Mouse (Mus musculus) lung, adult 2 months (tissue): ENCODE results near the gene Mfsd11. TPM values are rescaled to one million over a fixed set of nuclear protein-coding genes. Genes with fewer than 3 reads are reported as not detected.

ENCODE experiments used
- DNase-seq: peaks from one replicate; pipeline ENCODE4 v3.0.0; 2022
- H3K4me1 ChIP-seq: fragments of 200-500 bp; 2 replicates; pipeline ENCODE4 v1.6.1; 2011; ENCODE audit warnings: low read length; ENCODE audit not compliant: control insufficient read depth, insufficient read depth
- H3K4me3 ChIP-seq: fragments of 200-500 bp; replicated peaks from 2 replicates; pipeline ENCODE3; 2011; ENCODE audit warnings: low read depth, mild to moderate bottlenecking, control low read depth, low read length; ENCODE audit errors: extremely low read depth
- CTCF ChIP-seq: fragments of 200-500 bp; IDR thresholded peaks from 2 replicates; pipeline ENCODE4 v1.5.1; 2011; ENCODE audit warnings: mild to moderate bottlenecking, low read length, control low read depth; ENCODE audit not compliant: insufficient read depth
- POLR2A ChIP-seq: fragments of 200-500 bp; IDR thresholded peaks from 2 replicates; pipeline ENCODE4 v1.6.1; 2011; ENCODE audit warnings: low read depth, mild to moderate bottlenecking, control low read depth, low read length, borderline replicate concordance; ENCODE audit errors: extremely low read depth
- WGBS: fragments of 180-500 bp; shearing (Covaris S2); methylation state at CpG from one replicate; pipeline ENCODE4 v1.1.7; 2018; 5-methylcytosine and 5-hydroxymethylcytosine counted together
- polyA plus RNA-seq: library from polyadenylated mRNA; depleted of rRNA; stranded (reverse); fragments of >200 nt; gene quantifications from 2 replicates; pipeline ENCODE4 v1.2.3, GENCODE M21; 2012; rRNA removed

The Mfsd11 gene
- 22.3 and 22.5 TPM in 2 replicates for polyA plus RNA-seq

GRCm38 (mm10) chr11:116852291-116852890 lies at the start of gene Mfsd11:
TSS of gene Mfsd11 (plus strand) at chr11:116852440.
- DNase-seq = peak; percentile 82
- H3K4me3 ChIP-seq = peak within 1 kb of the TSS; percentile 86
- TF ChIP-seq POLR2A (0 out of 2 replicates have a peak, but pooled peaks have one; percentile 30), CTCF (no peak)
- peaks cover 7% of the 10 kb centered on the region for H3K4me1 ChIP-seq
- under 1% methylated on average over 91 of the region's 91 CpGs for WGBS

- DNase-seq = no peak
- Histone ChIP-seq H3K4me1 (no peaks in the 10 kb centered on the region), H3K4me3 (no peak overlapping the region)
- TF ChIP-seq CTCF = no peak
- no peak for TF ChIP-seq POLR2A
- 78% methylated on average over 5 of the region's 5 CpGs for WGBS
These were observed 49.5 kb upstream of the Mfsd11 start for GRCm38 (mm10) chr11:116802709-116803108.

- Histone ChIP-seq H3K4me1 (peaks cover 2% of the 10 kb centered on the region), H3K4me3 (no peak overlapping the region)
- WGBS = 57% methylated on average over 15 of the region's 15 CpGs
- no peak for TF ChIP-seq CTCF
- TF ChIP-seq POLR2A = no peak
- no peak for DNase-seq
These were observed 45.8 kb upstream of the Mfsd11 start for GRCm38 (mm10) chr11:116806136-116807071.

GRCm38 (mm10) chr11:116807116-116807515 lies 45.1 kb upstream of the Mfsd11 start:
- DNase-seq = no peak
- no peak for TF ChIP-seq CTCF
- no peak for TF ChIP-seq POLR2A
- WGBS = 44% methylated on average over 7 of the region's 7 CpGs
- H3K4me3 ChIP-seq = no peak overlapping the region
- H3K4me1 ChIP-seq = peaks cover 2% of the 10 kb centered on the region

- TF ChIP-seq POLR2A = no peak
- TF ChIP-seq CTCF = no peak
- Histone ChIP-seq H3K4me3 (no peak overlapping the region), H3K4me1 (peaks cover 3% of the 10 kb centered on the region)
- DNase-seq = no peak
- 37% methylated on average over 3 of the region's 3 CpGs for WGBS
These were observed 44.7 kb upstream of the Mfsd11 start for GRCm38 (mm10) chr11:116807526-116807925.

GRCm38 (mm10) chr11:116807938-116808606 lies 44.2 kb upstream of the Mfsd11 start:
- WGBS = 17% methylated on average over 7 of the region's 7 CpGs
- H3K4me1 ChIP-seq = peaks cover 8% of the 10 kb centered on the region
- TF ChIP-seq CTCF (peak; percentile 91), POLR2A (no peak)
- peak; percentile 82 for DNase-seq
- no peak overlapping the region for H3K4me3 ChIP-seq

- no peak for TF ChIP-seq POLR2A
- no peak for TF ChIP-seq CTCF
- no peak overlapping the region for H3K4me3 ChIP-seq
- DNase-seq = no peak
- WGBS = 87% methylated on average over 11 of the region's 11 CpGs
- H3K4me1 ChIP-seq = peaks cover 17% of the 10 kb centered on the region
These were observed 43.3 kb upstream of the Mfsd11 start for GRCm38 (mm10) chr11:116808811-116809395.

GRCm38 (mm10) chr11:116809520-116809919 lies 42.7 kb upstream of the Mfsd11 start:
- peaks cover 18% of the 10 kb centered on the region for H3K4me1 ChIP-seq
- WGBS = 85% methylated on average over 8 of the region's 8 CpGs
- H3K4me3 ChIP-seq = no peak overlapping the region
- TF ChIP-seq POLR2A (no peak), CTCF (no peak)
- no peak for DNase-seq

GRCm38 (mm10) chr11:116810528-116810927 lies 41.7 kb upstream of the Mfsd11 start:
- 89% methylated on average over 11 of the region's 11 CpGs for WGBS
- peaks cover 23% of the 10 kb centered on the region for H3K4me1 ChIP-seq
- no peak for TF ChIP-seq POLR2A
- TF ChIP-seq CTCF = no peak
- DNase-seq = no peak
- no peak overlapping the region for H3K4me3 ChIP-seq
